Mouse (Mus musculus): Measurements from ENCODE around the gene Fopnl. TPM values are rescaled to one million over a fixed set of nuclear protein-coding genes. Genes with fewer than 3 reads are reported as not detected.

The Fopnl gene
- polyA plus RNA-seq (2015; fragmentation: Illumina TruSeq; extraction: RNeasy Lipid Tissue Mini Kit (QIAGEN cat#74804); ENCODE audit: low read depth, low replicate concordance): 104 TPM

DNA sequence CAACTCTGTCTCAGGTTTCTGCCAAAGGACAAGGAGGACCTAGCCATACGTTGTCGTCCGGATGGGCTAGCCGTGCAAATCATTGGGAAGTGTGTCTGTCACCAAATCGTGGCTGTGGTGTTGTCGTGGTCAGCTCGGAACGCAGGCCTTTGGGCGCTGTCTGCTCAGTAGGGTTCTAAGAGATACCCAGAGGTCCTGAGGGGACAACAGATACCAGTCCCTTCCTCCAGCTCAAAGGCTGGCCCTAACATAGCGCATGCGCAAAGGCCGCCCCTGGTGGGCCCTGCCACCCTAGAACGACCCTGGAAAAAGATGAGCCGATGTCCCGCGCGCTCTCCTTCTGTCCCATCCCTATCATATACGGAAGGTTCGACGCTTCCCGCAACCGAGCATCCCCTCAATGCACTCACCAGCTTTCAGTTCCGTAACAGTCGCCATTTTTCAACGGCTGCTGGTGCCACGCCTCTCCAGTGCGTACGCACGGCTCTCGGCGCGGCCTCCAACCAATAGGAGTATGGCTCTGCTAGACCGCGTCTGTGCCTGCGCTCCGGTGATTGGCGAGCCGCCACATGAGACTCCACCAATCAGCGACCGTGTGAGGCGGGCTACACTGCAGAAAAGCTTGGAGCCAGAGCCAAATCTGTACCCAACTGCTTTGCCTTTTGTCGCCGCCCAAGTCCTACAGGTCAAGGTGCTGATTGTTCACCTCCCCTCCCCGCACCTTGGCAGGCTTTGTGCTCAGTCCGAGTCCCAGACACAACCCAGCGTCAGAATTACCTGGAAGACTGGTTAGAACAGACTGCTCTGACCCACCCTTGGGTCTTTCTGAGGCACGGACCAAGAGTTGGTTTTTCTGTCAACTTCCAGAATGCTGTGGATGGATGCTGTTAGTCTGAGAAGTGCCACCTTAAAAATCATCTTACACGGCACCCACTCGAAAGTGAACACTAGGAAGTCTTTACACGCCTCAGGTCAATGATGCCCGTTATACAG lies at the start of gene Fopnl:
Gene Fopnl, minus strand, starts transcription at position 522 of the 993 bp plus-strand sequence.

DNA sequence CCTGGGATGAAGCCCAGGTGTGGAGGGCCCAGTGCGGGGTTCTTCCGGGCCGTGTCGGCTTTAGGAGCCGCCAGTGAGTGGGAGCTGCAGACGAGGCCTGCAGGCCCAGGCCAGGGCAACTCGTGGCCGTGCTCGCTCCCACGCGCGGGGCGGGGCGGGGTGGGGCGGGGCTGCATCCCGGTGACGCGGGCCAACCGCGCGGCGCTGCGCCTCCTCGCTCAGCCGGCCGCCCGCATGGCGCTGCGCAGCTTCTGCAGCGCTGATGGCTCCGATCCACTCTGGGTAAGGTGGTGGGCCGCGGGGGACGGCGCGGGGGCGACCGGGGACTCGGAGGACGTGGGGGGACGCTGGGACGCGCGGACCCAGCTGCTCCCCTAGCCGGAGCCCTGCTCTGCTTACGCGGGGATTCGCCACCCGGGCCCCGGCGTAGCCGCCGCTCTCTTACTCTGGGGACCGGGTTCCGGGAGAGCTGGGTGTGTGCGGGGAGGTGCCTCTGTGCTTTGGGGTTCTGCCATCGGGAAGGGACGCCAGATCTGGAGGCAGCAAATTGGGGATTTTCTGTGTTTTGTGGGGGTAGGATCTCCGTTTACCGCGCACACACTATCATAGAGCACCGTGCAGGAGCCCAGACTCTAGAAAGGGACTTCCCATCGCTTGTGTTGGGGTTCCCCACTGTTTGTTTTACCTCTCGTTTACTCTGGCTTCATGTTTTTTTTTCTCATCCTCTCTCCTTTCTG lies 44.3 kb upstream of the Fopnl start, which contains the start of gene Abcc1:
Gene Abcc1, plus strand, starts transcription at position 197 of the 737 bp plus-strand sequence.

DNA sequence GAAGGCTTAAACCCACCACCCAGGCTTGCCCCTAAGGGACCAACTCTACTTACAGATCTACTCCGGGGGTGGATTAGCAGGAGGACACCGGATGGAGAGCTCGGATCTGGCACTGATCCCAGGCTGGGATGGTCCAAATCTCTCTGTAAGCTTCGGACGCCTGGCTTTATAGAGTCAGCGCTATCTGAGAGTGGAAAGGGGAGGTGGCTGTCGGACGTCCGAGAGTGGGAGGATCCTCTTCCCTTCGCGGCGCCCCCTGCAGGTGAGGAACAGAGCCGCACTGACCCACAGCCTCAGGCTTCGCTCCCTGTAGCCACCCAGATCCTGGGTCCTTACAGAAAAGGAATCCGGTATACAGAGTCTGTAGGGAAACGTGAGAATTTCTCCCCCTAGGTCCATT lies 26.0 kb downstream of the Fopnl start, which contains the start of gene Myh11:
Gene Myh11, minus strand, starts transcription at position 150 of the 400 bp plus-strand sequence.

Other genes with a start within 250 kb of the Fopnl start
- 32.6 TPM for gene Nde1, start 154.1 kb downstream of the Fopnl start, polyA plus RNA-seq (2015; fragmentation: Illumina TruSeq; extraction: RNeasy Lipid Tissue Mini Kit (QIAGEN cat#74804); ENCODE audit: low read depth, low replicate concordance)
- gene Marf1, start 154.1 kb downstream of the Fopnl start, polyA plus RNA-seq (2015; fragmentation: Illumina TruSeq; extraction: RNeasy Lipid Tissue Mini Kit (QIAGEN cat#74804); ENCODE audit: low read depth, low replicate concordance): 52.7 TPM
- gene Myh11, start 26.0 kb downstream of the Fopnl start, polyA plus RNA-seq (2015; fragmentation: Illumina TruSeq; extraction: RNeasy Lipid Tissue Mini Kit (QIAGEN cat#74804); ENCODE audit: low read depth, low replicate concordance): 4.2 TPM
- 7.1 TPM for gene Abcc1, start 44.2 kb upstream of the Fopnl start, polyA plus RNA-seq (2015; fragmentation: Illumina TruSeq; extraction: RNeasy Lipid Tissue Mini Kit (QIAGEN cat#74804); ENCODE audit: low read depth, low replicate concordance)
- not detected for gene A630010A05Rik, start 244.9 kb upstream of the Fopnl start, polyA plus RNA-seq (2015; fragmentation: Illumina TruSeq; extraction: RNeasy Lipid Tissue Mini Kit (QIAGEN cat#74804); ENCODE audit: low read depth, low replicate concordance)

Data from brain, adult 10 weeks (tissue).